In the genomic region with DNA sequence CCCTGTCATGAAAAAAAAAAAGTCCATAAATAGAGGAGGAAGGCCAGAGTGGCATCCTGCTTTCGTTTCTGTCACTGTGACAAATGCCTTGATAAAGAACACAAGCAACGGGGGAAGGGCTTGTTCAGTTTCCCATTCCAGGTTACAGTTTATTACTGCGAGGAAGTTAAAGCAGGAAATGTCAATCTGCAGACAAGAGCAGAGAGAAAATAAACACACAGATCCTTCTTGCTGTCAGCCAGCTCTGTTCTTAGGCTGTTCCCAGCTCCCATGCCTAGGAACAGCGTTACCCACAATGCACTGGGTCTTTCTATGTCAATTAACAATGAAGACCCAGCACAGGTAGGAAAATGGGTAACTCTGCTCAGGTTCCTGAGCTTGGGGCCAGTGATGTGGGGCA, we compare ENCODE assay signal across 9 mouse cellular contexts. TPM values are rescaled to one million over a fixed set of nuclear protein-coding genes. Genes with fewer than 3 reads are reported as not detected.
DNase-seq lines count a peak whose midpoint lies in the region; ATAC-seq lines count a peak whose summit lies in the region.
"Had no signal": no experiment of that assay in that cellular context is flagged by ENCODE, and none has a peak within 500 bp of the region (broad histone marks: within the 10 kb centered on the region; RNA-seq: fewer than 3 reads in every experiment).

No protein-coding gene starts in this region.

- H3K4me2 ChIP-seq in intestine, embryonic 15.5 days (replicated peaks): no peak overlapping the region
- no peak overlapping the region for H3K4me2 ChIP-seq in liver, embryonic 16.5 days (ENCODE audit: low read depth, low read length)

- no peak overlapping the region for H3K9ac ChIP-seq in intestine, embryonic 15.5 days
- H3K9ac ChIP-seq in liver, embryonic 16.5 days (ENCODE audit: low read depth, low read length): no peak overlapping the region

- H3K4me3 ChIP-seq in heart, embryonic 10.5 days: no peak overlapping the region
- no peak overlapping the region for H3K4me3 ChIP-seq in embryonic facial prominence, embryonic 10.5 days
- H3K4me3 ChIP-seq in intestine, embryonic 15.5 days (replicated peaks): no peak overlapping the region
- no peak overlapping the region for H3K4me3 ChIP-seq in liver, embryonic 16.5 days (ENCODE audit: low read depth, low read length)

- no peaks in the 10 kb centered on the region for H3K9me3 ChIP-seq in heart, embryonic 10.5 days
- H3K9me3 ChIP-seq in embryonic facial prominence, embryonic 10.5 days: no peaks in the 10 kb centered on the region; the same call in 1 of the 2 replicates
- no peaks in the 10 kb centered on the region for H3K9me3 ChIP-seq in intestine, embryonic 15.5 days
- H3K9me3 ChIP-seq in liver, embryonic 16.5 days (replicated peaks; ENCODE audit: control insufficient read depth, low read length): no peaks in the 10 kb centered on the region

- 0 out of 2 replicates have a peak, but pooled peaks cover 5% of the 10 kb centered on the region for H3K27me3 ChIP-seq in heart, embryonic 10.5 days (ENCODE audit: insufficient read depth, poor library complexity, severe bottlenecking)
- H3K27me3 ChIP-seq in embryonic facial prominence, embryonic 10.5 days (replicated peaks; ENCODE audit: low read depth, poor library complexity, severe bottlenecking): peaks cover 17% of the 10 kb centered on the region
- H3K27me3 ChIP-seq in intestine, embryonic 15.5 days (replicated peaks): no peaks in the 10 kb centered on the region
- H3K27me3 ChIP-seq in liver, embryonic 16.5 days (ENCODE audit: control insufficient read depth, insufficient read depth, low read depth, low read length): no peaks in the 10 kb centered on the region
- H3K27me3 ChIP-seq: CH12.LX had no signal

- WGBS in heart, embryonic 10.5 days: 35% methylated on average over 4 of the region's 4 CpGs
- WGBS in embryonic facial prominence, embryonic 10.5 days: 54% methylated on average over 4 of the region's 4 CpGs
- 19% methylated on average over 4 of the region's 4 CpGs for WGBS in intestine, embryonic 15.5 days
- 12% methylated on average over 4 of the region's 4 CpGs for WGBS in liver, embryonic 16.5 days (ENCODE audit: insufficient replicate concordance)

- peaks cover 16% of the 10 kb centered on the region for H3K36me3 ChIP-seq in heart, embryonic 10.5 days
- peaks cover 33% of the 10 kb centered on the region for H3K36me3 ChIP-seq in embryonic facial prominence, embryonic 10.5 days (replicated peaks)
- 0 out of 2 replicates have a peak, but pooled peaks cover 3% of the 10 kb centered on the region for H3K36me3 ChIP-seq in intestine, embryonic 15.5 days
- H3K36me3 ChIP-seq in liver, embryonic 16.5 days (ENCODE audit: control insufficient read depth, insufficient read depth): no peaks in the 10 kb centered on the region

- peak overlapping the region; percentile 43 for H3K27ac ChIP-seq in heart, embryonic 10.5 days
- H3K27ac ChIP-seq in embryonic facial prominence, embryonic 10.5 days (replicated peaks): peak overlapping the region; percentile 77; the same call in 1 of the 2 replicates
- H3K27ac ChIP-seq in intestine, embryonic 15.5 days: peak overlapping the region; percentile 69
- H3K27ac ChIP-seq in liver, embryonic 16.5 days (ENCODE audit: low read length): peak overlapping the region; percentile 69

- DNase-seq in heart, embryonic 10.5 days (ENCODE audit: low spot score): no peak
- DNase-seq in heart, adult 9 months (ENCODE audit: low spot score in 2 of 2): no peak
- no peak for DNase-seq in embryonic facial prominence, embryonic 10.5 days (ENCODE audit: low spot score)
- DNase-seq in cerebellum, adult 8-10 months: no peak
- DNase-seq in cerebellum, postnatal 14 days: no peak
- no peak for DNase-seq in cerebellum, postnatal 4 days (ENCODE audit: low spot score in 2 of 2)

- ATAC-seq in intestine, embryonic 15.5 days: no peak
- ATAC-seq in liver, embryonic 16.5 days (ENCODE audit: low read depth): no peak

- H3K4me1 ChIP-seq in heart, embryonic 10.5 days: peaks cover 46% of the 10 kb centered on the region
- H3K4me1 ChIP-seq in embryonic facial prominence, embryonic 10.5 days: peaks cover 45% of the 10 kb centered on the region
- H3K4me1 ChIP-seq in intestine, embryonic 15.5 days (replicated peaks): peaks cover 29% of the 10 kb centered on the region
- H3K4me1 ChIP-seq in liver, embryonic 16.5 days (ENCODE audit: control insufficient read depth, low read depth, low read length): peaks cover 13% of the 10 kb centered on the region

RNA-seq across cellular contexts. Expression of gene Eva1b, which starts 7.6 kb away (rescaled TPM):
- polyA plus RNA-seq in heart, embryonic 10.5 days (2016; fragmentation: Nextera tagmentation; extraction: Ambion mirVana): 26.3 and 39.5 TPM in 2 replicates
- polyA plus RNA-seq in embryonic facial prominence, embryonic 10.5 days (2016; fragmentation: Nextera tagmentation; extraction: Ambion mirVana): 37.1 and 38.9 TPM in 2 replicates
- polyA plus RNA-seq in intestine, embryonic 15.5 days (2015; fragmentation: Nextera tagmentation; extraction: Ambion mirVana): 41.8 and 44.6 TPM in 2 replicates
- polyA plus RNA-seq in liver, embryonic 16.5 days (2015; fragmentation: Nextera tagmentation; extraction: Ambion mirVana): 11.6 and 13.0 TPM in 2 replicates

RNA-seq across cellular contexts. Expression of gene Sh3d21, which starts 8.1 kb away (rescaled TPM):
- polyA plus RNA-seq in heart, embryonic 10.5 days (2016; fragmentation: Nextera tagmentation; extraction: Ambion mirVana): 2.0 and 3.1 TPM in 2 replicates
- 2.0 and 3.1 TPM in 2 replicates for polyA plus RNA-seq in embryonic facial prominence, embryonic 10.5 days (2016; fragmentation: Nextera tagmentation; extraction: Ambion mirVana)
- polyA plus RNA-seq in intestine, embryonic 15.5 days (2015; fragmentation: Nextera tagmentation; extraction: Ambion mirVana): 12.8 and 12.9 TPM in 2 replicates
- 1.1 and 1.4 TPM in 2 replicates for polyA plus RNA-seq in liver, embryonic 16.5 days (2015; fragmentation: Nextera tagmentation; extraction: Ambion mirVana)

RNA-seq across cellular contexts. Expression of gene Thrap3, which starts 47.4 kb away (rescaled TPM):
- polyA plus RNA-seq in heart, embryonic 10.5 days (2016; fragmentation: Nextera tagmentation; extraction: Ambion mirVana): 194 and 200 TPM in 2 replicates
- polyA plus RNA-seq in embryonic facial prominence, embryonic 10.5 days (2016; fragmentation: Nextera tagmentation; extraction: Ambion mirVana): 262 and 263 TPM in 2 replicates
- 172 and 202 TPM in 2 replicates for polyA plus RNA-seq in intestine, embryonic 15.5 days (2015; fragmentation: Nextera tagmentation; extraction: Ambion mirVana)
- polyA plus RNA-seq in liver, embryonic 16.5 days (2015; fragmentation: Nextera tagmentation; extraction: Ambion mirVana): 78.1 and 78.4 TPM in 2 replicates

RNA-seq across cellular contexts. Expression of gene Stk40, which starts 51.4 kb away (rescaled TPM):
- polyA plus RNA-seq in heart, embryonic 10.5 days (2016; fragmentation: Nextera tagmentation; extraction: Ambion mirVana): 37.7 and 39.0 TPM in 2 replicates
- polyA plus RNA-seq in embryonic facial prominence, embryonic 10.5 days (2016; fragmentation: Nextera tagmentation; extraction: Ambion mirVana): 43.8 and 44.5 TPM in 2 replicates
- 29.5 and 32.1 TPM in 2 replicates for polyA plus RNA-seq in intestine, embryonic 15.5 days (2015; fragmentation: Nextera tagmentation; extraction: Ambion mirVana)
- 12.7 and 12.9 TPM in 2 replicates for polyA plus RNA-seq in liver, embryonic 16.5 days (2015; fragmentation: Nextera tagmentation; extraction: Ambion mirVana)

RNA-seq across cellular contexts. Expression of gene Lsm10, which starts 58.8 kb away (rescaled TPM):
- polyA plus RNA-seq in heart, embryonic 10.5 days (2016; fragmentation: Nextera tagmentation; extraction: Ambion mirVana): 47.5 and 47.7 TPM in 2 replicates
- 44.9 and 48.5 TPM in 2 replicates for polyA plus RNA-seq in embryonic facial prominence, embryonic 10.5 days (2016; fragmentation: Nextera tagmentation; extraction: Ambion mirVana)
- 55.3 TPM in 2 replicates for polyA plus RNA-seq in intestine, embryonic 15.5 days (2015; fragmentation: Nextera tagmentation; extraction: Ambion mirVana)
- polyA plus RNA-seq in liver, embryonic 16.5 days (2015; fragmentation: Nextera tagmentation; extraction: Ambion mirVana): 23.3 and 25.3 TPM in 2 replicates
